Mouse (Mus musculus): ENCODE results near the gene Cpeb3.

DNA sequence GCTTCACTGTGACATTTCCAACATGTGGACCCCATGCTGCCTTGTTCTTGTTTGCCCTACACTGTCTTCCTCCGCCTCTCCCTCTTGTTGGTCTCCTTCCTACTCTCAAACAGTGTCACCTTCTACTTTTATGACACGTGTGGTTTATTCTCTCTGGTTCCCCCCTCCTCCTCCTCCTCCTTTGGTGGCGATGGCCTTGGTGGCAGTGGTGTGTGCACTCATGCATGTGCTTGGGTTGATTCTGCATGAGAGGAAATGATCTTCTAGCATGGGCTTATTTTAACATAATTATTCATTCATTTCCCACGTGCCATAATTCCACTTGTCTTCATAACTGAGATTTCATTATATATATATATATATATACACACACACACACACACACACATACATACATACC lies 98.5 kb downstream of the Cpeb3 start:
- TF ChIP-seq CTCF (IDR thresholded peaks at IDR 0.05; ENCODE audit: borderline replicate concordance, control insufficient read depth, extremely low read depth, insufficient read depth, low read length, poor library complexity) (no peak), POLR2A (IDR thresholded peaks at IDR 0.05; ENCODE audit: control insufficient read depth, extremely low read depth, insufficient read depth, low read length, poor library complexity) (no peak)
